ENCODE assay signal across 23 mouse cellular contexts in the genomic region with DNA sequence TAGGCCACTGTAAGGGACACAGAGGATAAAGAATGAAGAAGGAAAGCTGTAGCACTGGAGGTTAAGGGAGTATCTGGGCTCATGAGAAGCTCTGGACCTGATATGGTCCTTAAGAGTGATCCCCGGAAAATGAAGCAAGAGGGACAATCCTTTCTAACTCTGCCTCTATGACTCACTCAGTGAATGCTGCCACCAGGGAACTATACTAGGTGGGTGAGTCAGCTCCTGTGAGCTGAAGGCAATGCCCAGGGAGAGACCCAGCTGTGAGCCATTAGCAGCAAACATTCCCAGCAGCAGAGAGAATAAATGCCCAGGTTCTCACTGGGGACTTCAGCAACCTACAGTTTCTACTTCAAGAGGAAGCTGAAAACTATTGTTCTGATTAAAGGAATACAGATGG.
A peak's percentile ranks its signal among the peaks of the same experiment; 100 is the strongest.
DNase-seq lines count a peak whose midpoint lies in the region; ATAC-seq and TF ChIP-seq lines count a peak whose summit lies in the region.
"Had no signal": no experiment of that assay in that cellular context is flagged by ENCODE, and none has a peak within 500 bp of the region (broad histone marks: within the 10 kb centered on the region; RNA-seq: fewer than 3 reads in every experiment).

No protein-coding gene starts in this region.

- 88% methylated on average over 1 of the region's 1 CpGs for WGBS in hindbrain, embryonic 10.5 days
- 97% methylated on average over 1 of the region's 1 CpGs for WGBS in forebrain, embryonic 14.5 days

- no peak overlapping the region for H3K4me2 ChIP-seq in forebrain, embryonic 14.5 days (ENCODE audit: low read length)
- H3K4me2 ChIP-seq: forebrain, embryonic 15.5 days; heart, embryonic 11.5 days; hindbrain, embryonic 15.5 days; liver, embryonic 15.5 days had no signal

- no peak overlapping the region for H3K27ac ChIP-seq in gastrocnemius, adult 2 months
- no peak overlapping the region for H3K27ac ChIP-seq in hindbrain, embryonic 10.5 days
- H3K27ac ChIP-seq in forebrain, embryonic 14.5 days (ENCODE audit: low read depth, low read length): no peak overlapping the region
- H3K27ac ChIP-seq: forebrain, embryonic 15.5 days; hindbrain, embryonic 15.5 days; kidney, postnatal 0 days; layer of hippocampus, adult 2 months; liver, embryonic 15.5 days had no signal

- intact Hi-C loops in gastrocnemius, adult 2 months (cut with DNase I): no loop called here

- peaks cover 10% of the 10 kb centered on the region; the same call in 1 of the 2 replicates for H3K4me1 ChIP-seq in hindbrain, embryonic 10.5 days (replicated peaks)
- H3K4me1 ChIP-seq in forebrain, embryonic 14.5 days (ENCODE audit: control insufficient read depth, insufficient read depth, low read length): peaks cover 5% of the 10 kb centered on the region; the same call in 1 of the 2 replicates
- H3K4me1 ChIP-seq: hindbrain, embryonic 15.5 days; liver, embryonic 15.5 days had no signal

- H3K27me3 ChIP-seq in hindbrain, embryonic 10.5 days (ENCODE audit: insufficient read depth, poor library complexity, severe bottlenecking): no peaks in the 10 kb centered on the region
- H3K27me3 ChIP-seq in forebrain, embryonic 14.5 days (replicated peaks; ENCODE audit: control insufficient read depth, insufficient read depth, low read length): no peaks in the 10 kb centered on the region
- H3K27me3 ChIP-seq: CH12.LX; forebrain, embryonic 15.5 days; hindbrain, embryonic 15.5 days; liver, embryonic 15.5 days had no signal

- peak; percentile 19 for DNase-seq in gastrocnemius, adult 2 months
- no peak for DNase-seq in gastrocnemius, adult 8-10 months (ENCODE audit: low spot score in 2 of 2)
- DNase-seq in 3T3-L1 (ENCODE audit: low read depth, low spot score) (peak; percentile 89), MN1 (ENCODE audit: low spot score) (peak; percentile 6)
- DNase-seq in adrenal gland, postnatal 25 days: peak; percentile 11
- no peak for DNase-seq in hindbrain, embryonic 10.5 days (ENCODE audit: low spot score)
- no peak for DNase-seq in cerebellum, adult 18-20 months
- DNase-seq in forebrain, embryonic 14.5 days (ENCODE audit: low spot score): no peak
- DNase-seq: cerebellum, postnatal 10 days; gastrocnemius, postnatal 25 days; midbrain, embryonic 14.5 days; retina, postnatal 1 day; thymus, postnatal 36 days had no signal

- ATAC-seq in forebrain, embryonic 14.5 days: no peak
- ATAC-seq: activated CD4-positive, CD25-positive, alpha-beta regulatory T cell, adult 4 months; forebrain, embryonic 15.5 days; intestine, embryonic 16.5 days; lung, postnatal 0 days had no signal

- TF ChIP-seq CTCF in gastrocnemius, adult 2 months (IDR thresholded peaks at IDR 0.05): no peak

- peaks cover 9% of the 10 kb centered on the region; the same call in 1 of the 2 replicates for H3K9me3 ChIP-seq in hindbrain, embryonic 10.5 days
- no peaks in the 10 kb centered on the region; the same call in 1 of the 2 replicates for H3K9me3 ChIP-seq in forebrain, embryonic 14.5 days (replicated peaks; ENCODE audit: control insufficient read depth, low read length)
- H3K9me3 ChIP-seq: hindbrain, embryonic 15.5 days; liver, embryonic 15.5 days had no signal

- no peak overlapping the region for H3K9ac ChIP-seq in forebrain, embryonic 14.5 days (ENCODE audit: low read length)
- H3K9ac ChIP-seq: forebrain, embryonic 15.5 days; hindbrain, embryonic 15.5 days; liver, embryonic 15.5 days had no signal

- H3K4me3 ChIP-seq in gastrocnemius, adult 2 months: no peak overlapping the region
- no peak overlapping the region for H3K4me3 ChIP-seq in hindbrain, embryonic 10.5 days
- no peak overlapping the region for H3K4me3 ChIP-seq in forebrain, embryonic 14.5 days (ENCODE audit: low read depth, low read length)
- H3K4me3 ChIP-seq: forebrain, embryonic 15.5 days; hindbrain, embryonic 15.5 days; layer of hippocampus, adult 2 months; liver, embryonic 15.5 days had no signal

- no peaks in the 10 kb centered on the region for H3K36me3 ChIP-seq in hindbrain, embryonic 10.5 days
- H3K36me3 ChIP-seq in forebrain, embryonic 14.5 days (ENCODE audit: control insufficient read depth, insufficient read depth, low read length): no peaks in the 10 kb centered on the region
- H3K36me3 ChIP-seq: hindbrain, embryonic 15.5 days; liver, embryonic 15.5 days had no signal

Comparison
In these comparisons a context has a peak if more than half of its experiments do, and no peak if none do; other contexts are left out.
1. DNase-seq: peak in gastrocnemius, adult 2 months (single experiment), 3T3-L1 (single experiment), MN1 (single experiment) and adrenal gland, postnatal 25 days (single experiment); none in gastrocnemius, adult 8-10 months (0 of 2), hindbrain, embryonic 10.5 days (single experiment), cerebellum, adult 18-20 months (0 of 2) and forebrain, embryonic 14.5 days (single experiment).